Mouse (Mus musculus): Measurements from ENCODE around the gene Tbc1d20. TPM values are rescaled to one million over a fixed set of nuclear protein-coding genes. Genes with fewer than 3 reads are reported as not detected.
A peak's percentile ranks its signal among the peaks of the same experiment; 100 is the strongest.

Tbc1d20 gene
- total RNA-seq, 1 experiment from 2014 or later: 145 TPM

- DNase-seq: no peak
These were observed 66.0 kb downstream of the Tbc1d20 start for GRCm38 (mm10) chr2:152359616-152360015.

- DNase-seq: peak; percentile 89
These were observed 66.7 kb downstream of the Tbc1d20 start for GRCm38 (mm10) chr2:152360271-152360775.

- DNase-seq: no peak
These were observed 67.6 kb downstream of the Tbc1d20 start for GRCm38 (mm10) chr2:152361193-152361592.

Other genes starting within 250 kb of the Tbc1d20 start
- 0.30 and 0.33 TPM in 2 replicates for gene Scrt2, start 212.3 kb upstream of the Tbc1d20 start, total RNA-seq (2021)
- gene Srxn1, start 188.3 kb upstream of the Tbc1d20 start, total RNA-seq (2021): 267 and 289 TPM in 2 replicates
- gene Tcf15, start 150.3 kb upstream of the Tbc1d20 start, total RNA-seq (2021): 20.2 and 22.0 TPM in 2 replicates
- gene Csnk2a1, start 67.0 kb upstream of the Tbc1d20 start, total RNA-seq (2021): 103 and 105 TPM in 2 replicates
- 104 and 107 TPM in 2 replicates for gene Rbck1, start 38.8 kb downstream of the Tbc1d20 start, total RNA-seq (2021)
- 4.5 and 6.0 TPM in 2 replicates for gene Trib3, start 50.2 kb downstream of the Tbc1d20 start, total RNA-seq (2021)
- 2.8 and 3.0 TPM in 2 replicates for gene Nrsn2, start 82.8 kb downstream of the Tbc1d20 start, total RNA-seq (2021)
- gene Sox12, start 104.2 kb downstream of the Tbc1d20 start, total RNA-seq (2021): 14.7 and 16.0 TPM in 2 replicates
- gene Zcchc3, start 121.2 kb downstream of the Tbc1d20 start, total RNA-seq (2021): 8.3 and 9.9 TPM in 2 replicates
- 0.37 and 0.38 TPM in 2 replicates for gene 6820408C15Rik, start 121.8 kb downstream of the Tbc1d20 start, total RNA-seq (2021)
- gene Defb23, start 170.8 kb downstream of the Tbc1d20 start, total RNA-seq (2021): not detected in 2 replicates
- not detected in 2 replicates for gene Defb20, start 183.2 kb downstream of the Tbc1d20 start, total RNA-seq (2021)
- not detected in 2 replicates for gene Defb22, start 196.3 kb downstream of the Tbc1d20 start, total RNA-seq (2021)
- not detected in 2 replicates for gene Defb26, start 217.9 kb downstream of the Tbc1d20 start, total RNA-seq (2021)
- not detected in 2 replicates for gene Defb28, start 224.4 kb downstream of the Tbc1d20 start, total RNA-seq (2021)
- gene Defb29, start 246.3 kb downstream of the Tbc1d20 start, total RNA-seq (2021): not detected in 2 replicates